Mouse (Mus musculus) monocyte, adult 5-6 weeks (primary cell): ENCODE measurements around the gene Erich6b. TPM values are rescaled to one million over a fixed set of nuclear protein-coding genes. Genes with fewer than 3 reads are reported as not detected.

Experiments
- ATAC-seq: fragments of 153-309, 156-312 bp; replicated peaks from 2 replicates; pipeline ENCODE4 v1.8.0; 2017; ENCODE audit warnings: mild to moderate bottlenecking; ENCODE audit not compliant: low TSS enrichment, insufficient number of reproducible peaks, severe bottlenecking, poor library complexity, low FRiP score
- total RNA-seq: library from RNA; stranded (forward); fragments of 200-1000, 200-491, 200-594 nt; gene quantifications from 3 replicates; pipeline ENCODE4 v1.2.3, GENCODE M21; 2017

The Erich6b gene
- total RNA-seq = not detected in 3 replicates

DNA sequence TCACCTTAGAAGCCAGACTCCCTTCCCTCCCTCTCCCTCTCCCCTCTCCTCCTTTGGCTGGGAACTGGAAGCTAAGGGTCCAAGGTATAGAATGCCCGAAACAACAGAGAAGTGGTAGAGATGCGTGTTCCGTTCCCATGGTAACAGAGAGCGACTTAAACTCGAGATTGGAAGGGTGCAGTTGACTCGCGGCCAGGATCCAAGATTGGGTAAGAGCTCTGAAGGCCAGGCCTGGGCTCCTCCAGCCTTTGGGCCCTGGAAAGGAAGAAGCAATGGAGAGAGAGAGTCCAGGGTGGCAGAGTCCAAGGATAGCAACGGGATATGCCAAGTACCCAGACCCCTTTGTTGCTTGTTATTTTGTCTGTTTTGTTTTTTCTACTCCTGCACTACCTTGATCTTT is at the start of gene Erich6b:
Gene Erich6b, plus strand, starts transcription at position 180 of the 400 bp plus-strand sequence.
- ATAC-seq = no peak

DNA sequence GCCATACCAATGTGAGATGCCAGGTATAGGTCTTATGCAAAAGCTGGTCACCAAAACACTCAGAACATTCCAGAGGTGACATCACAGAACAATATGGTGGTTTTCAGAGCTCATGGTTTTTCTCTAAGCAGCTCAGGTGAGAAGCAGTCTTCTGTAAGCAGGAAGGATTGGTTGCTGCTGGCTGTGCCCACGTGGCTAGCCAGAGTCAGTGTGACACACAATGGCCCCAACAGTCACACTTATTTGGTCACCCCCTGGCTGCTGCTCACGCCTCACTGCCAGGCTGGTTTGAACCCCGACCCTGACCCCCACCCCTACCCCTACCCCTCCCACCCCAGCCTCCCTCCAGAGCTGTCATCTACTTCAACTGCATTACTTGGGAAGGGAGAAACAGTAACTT is 49.1 kb upstream of the Erich6b start, which contains the start of gene Spert:
Gene Spert, minus strand, starts transcription at position 139 of the 400 bp plus-strand sequence.
- ATAC-seq = no peak

DNA sequence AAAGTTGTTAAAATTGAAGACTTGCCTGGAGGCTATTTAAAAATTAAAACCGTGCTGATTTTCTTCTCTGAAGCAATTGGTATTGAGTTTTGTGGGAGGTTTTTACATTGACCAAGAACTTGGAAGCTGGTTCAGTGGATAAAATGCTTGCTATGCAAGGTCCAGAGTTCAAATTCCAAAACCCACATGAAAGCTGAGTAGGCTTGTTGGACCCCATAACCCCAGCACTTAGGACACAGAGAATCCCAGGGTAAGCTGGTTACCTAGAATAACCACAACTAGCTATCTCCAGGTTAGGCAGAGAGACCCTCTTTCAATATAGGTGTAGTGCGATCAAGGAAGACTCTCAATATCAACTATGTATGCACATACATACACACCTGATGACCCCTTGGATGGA is 32.9 kb upstream of the Erich6b start:
- no peak for ATAC-seq

DNA sequence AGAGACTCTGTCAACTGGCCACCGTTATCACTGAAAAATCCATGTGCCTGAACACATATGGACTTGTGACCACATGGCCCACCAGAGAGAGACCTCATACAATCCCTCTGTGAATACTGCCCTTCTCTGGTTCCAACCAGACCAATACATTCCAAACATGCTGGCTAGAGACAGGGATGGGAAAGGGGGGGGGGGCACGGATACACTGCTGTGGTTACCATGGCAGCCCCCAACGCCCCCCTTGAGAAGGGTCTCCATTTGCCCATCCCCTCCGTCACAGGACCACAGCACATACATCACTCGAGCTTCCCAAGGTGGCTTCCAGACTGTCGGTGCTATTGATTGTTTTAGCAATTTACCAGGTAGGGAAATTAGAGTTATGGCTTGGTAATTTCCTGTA is 25.7 kb upstream of the Erich6b start:
- no peak for ATAC-seq

DNA sequence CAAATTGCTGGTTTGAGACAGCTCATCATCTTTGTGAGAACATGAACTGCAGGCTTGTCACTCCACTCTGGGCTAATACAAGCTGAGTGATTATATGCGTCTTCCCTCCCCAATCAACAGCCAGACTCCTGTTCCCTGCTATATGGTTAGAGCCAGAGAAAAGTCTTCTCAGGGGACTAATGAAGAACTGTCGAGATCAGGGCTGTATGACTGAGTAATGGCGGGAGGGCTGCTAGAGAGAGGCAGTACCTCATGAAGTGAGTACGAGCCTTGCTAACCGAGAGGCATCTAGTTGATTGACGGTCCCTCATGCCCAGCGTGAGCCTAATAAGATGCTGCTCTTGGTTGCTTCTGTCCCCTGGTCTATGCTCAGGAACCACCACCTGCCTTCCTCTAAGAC is 19.1 kb upstream of the Erich6b start:
- ATAC-seq = no peak

DNA sequence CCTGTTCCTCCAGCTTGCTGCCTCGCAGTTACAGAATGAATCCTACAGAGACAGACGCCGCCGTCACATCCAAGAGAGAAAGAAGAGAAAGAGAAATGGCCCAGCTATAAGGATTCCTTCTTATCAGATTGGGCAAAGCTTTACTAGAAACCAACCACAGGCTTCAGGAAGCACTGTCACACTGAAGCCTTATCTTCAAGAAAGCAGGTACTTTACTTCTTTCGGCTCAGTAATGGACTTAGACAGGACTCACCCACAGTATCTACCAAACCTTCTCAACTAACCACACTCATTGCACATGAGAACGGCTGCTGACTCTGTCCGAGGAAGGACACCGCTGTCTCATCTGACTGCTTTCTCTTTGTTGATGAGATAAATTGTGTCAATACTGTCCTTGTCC is 13.2 kb upstream of the Erich6b start:
- ATAC-seq = no peak

DNA sequence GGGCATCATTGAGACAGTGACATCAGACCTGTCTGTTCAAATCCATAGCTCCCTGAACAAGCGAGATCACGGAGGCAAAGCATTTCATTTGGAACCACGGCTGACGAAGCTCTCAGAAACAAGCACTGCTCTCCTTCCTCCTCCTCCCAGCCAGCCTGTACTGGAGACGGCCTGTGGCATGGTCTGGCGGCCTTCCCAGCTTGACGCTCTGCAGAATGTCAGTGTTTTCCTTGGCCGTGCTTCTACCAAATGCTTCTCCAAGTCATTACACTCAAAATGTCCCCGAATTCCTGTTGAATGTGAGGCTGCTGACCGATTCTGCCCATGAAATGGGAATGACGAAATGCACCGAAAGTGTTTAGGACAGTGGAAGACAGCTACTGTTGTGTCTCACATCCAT is 6.7 kb upstream of the Erich6b start:
- no peak for ATAC-seq

DNA sequence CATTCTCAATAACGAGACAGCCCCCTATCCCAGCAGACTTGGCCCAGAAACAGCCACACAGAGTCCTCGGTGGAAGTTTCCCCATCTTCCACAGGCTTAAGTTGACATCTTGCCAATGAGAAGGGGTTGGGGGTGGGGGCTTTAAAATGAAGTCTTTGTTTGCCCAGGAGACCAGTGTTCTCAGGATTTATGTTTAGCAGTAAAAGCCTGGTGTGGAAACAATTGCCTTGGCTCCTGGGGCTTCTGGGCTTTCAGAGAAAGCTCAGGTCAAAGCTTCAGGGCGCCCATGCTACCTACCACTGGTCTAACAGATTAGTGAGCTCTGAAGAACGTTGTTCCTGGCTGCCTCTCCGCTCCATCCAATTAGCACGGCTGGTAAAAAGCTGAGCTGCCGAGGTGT is 6.0 kb upstream of the Erich6b start:
- ATAC-seq = no peak

DNA sequence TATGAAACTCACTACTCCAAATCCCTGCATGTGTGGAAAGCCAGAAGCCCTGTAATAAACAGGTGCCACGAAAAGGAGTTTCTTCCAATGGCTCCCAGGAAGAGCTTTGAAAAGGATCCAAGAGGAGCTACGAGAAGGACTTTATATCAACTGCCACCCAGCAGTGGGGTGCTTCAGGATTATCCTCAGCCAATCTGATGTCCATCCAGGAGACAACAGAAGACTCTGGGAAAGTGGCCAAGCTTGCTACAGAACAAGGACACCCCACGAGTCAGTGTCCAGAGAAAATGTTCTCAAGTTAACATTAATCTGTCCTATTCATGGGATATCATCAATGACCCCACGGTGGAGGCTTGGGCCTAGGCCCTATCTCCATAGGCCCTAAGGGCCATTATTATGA is 4.4 kb upstream of the Erich6b start:
- ATAC-seq = no peak

DNA sequence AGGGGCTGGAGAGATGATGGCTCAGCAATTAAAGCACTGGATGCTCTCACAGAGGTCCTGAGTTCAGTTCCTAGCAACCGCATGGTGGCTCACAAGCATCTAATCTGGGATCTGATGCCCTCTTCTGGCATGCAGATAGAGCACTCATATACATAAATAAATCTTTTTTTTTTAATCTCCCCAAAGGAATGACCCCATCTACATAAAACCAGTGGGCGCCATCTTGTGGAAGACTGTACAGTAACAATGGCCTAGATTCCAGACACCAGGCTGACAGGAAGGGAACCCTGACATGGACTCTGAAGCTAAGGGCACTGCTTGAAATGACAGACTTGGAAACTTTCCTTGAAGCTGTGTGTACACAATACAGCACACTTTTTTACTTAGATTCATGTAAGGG is 1.2 kb upstream of the Erich6b start:
- no peak for ATAC-seq

DNA sequence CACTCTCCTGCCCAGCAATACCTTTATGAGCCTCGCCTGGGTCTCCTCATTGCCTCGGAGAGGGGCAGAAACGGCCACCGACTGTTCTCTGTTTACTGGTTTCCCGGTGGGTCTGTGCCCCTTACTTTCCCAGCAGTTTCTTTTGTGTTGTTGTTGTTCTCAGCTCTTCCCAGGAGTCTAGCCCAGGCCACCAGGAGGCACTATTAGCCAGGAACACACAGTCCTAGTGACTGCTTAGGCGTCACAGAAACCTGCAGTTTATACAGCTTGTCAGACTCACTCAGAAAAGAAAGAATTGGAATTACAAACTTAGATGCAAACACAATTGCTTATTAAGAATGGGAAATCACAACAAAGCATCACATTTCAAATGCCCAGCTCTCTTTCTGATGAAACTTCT is 690 bp upstream of the Erich6b start:
- ATAC-seq = no peak

DNA sequence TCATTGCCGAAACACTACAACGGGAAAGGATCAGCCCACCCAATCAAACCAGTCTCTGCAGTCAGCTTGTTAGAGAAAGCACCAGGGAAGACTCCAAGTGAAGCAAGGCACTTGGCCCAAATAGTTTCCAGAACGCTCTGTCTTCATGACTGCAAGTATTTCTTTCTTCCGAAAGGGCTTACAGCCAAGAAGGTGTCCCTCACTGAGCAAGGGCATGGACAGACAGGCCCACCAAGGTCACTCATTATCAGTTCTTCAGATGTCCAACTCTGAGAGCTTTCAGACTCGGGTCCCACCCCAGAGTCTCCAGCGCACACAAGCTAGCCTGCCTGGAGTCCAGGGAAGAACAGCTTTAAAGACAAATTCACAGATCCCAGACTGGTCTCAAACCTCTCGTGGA is 3.4 kb downstream of the Erich6b start:
- no peak for ATAC-seq

DNA sequence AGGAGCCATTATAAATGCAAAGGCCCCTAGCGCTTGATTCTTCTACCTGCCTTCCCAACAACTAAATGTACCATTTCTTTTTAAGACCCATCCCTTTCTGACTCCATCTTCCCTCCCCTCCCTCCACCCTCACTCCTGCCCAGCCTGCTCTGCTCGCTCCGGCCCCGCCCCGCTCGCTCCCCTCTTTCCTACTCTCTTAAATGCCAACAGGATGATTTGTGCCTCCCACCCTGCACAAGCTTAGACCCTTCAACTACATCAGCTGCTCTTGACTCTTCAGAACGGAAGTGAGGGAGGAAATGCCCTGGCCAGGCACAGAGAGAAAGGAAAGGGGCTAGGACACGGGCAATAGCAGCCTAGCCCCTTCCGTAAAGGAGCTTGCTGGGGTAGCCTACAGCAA is 4.0 kb downstream of the Erich6b start:
- no peak for ATAC-seq

DNA sequence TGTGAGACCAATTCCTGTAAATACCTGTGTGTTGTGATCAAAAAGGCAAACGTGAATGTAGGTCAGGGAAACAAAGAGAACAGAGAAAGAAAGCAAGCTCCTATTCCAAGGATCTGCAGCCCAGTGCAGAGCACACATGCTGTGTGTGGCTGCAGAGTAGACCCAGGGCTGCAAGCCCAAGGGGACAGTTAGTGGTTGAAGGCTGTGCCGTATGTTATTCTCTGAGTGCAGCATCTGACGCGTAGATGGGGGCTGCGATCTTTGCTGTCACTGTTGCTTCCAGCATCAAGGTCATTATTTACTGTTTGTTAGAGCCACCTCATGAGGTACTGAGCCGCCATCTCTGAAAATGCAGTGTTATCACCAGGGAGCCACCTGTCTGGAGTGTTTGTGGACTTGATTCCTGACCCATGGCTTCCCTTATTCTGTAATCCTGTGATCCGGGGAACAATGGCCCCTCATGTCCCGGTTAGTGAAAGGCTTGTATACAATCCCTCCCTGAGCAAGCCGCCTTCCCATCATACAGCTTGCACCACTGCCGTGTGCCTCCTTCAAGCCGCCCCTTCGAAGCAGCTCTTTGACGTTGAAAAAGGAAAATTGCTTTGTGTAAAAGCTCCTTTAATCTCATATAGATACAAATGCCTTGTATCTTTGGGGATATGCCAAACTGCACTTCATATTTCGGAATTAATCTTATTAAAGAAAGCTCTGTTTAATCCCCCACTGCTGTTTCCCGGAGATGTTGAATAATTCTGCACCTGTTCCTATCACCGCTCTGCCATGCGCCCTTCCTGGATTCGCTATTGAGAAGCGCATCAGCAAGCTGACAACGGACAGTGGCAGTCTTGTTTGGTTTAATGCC is 5.1 kb downstream of the Erich6b start:
- ATAC-seq = no peak

DNA sequence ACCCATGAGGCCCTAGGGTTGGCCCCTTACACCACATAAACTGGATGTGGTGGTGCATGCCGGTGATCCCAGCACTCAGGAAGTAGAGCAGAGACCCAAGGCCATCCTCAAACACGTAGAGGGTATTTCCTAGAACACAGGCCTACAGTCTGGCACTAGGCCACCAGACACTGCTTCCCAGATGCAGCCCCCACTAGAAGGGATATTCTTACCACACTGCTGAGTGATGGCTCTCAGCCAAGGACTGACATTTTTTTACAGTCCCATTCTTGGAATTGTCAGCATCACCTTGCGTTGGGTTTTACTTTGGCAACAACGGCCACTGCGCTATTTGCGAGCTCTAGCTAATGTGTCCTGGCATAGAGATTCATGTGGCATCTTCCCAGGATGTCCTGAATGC is 18.9 kb downstream of the Erich6b start:
- ATAC-seq = no peak

DNA sequence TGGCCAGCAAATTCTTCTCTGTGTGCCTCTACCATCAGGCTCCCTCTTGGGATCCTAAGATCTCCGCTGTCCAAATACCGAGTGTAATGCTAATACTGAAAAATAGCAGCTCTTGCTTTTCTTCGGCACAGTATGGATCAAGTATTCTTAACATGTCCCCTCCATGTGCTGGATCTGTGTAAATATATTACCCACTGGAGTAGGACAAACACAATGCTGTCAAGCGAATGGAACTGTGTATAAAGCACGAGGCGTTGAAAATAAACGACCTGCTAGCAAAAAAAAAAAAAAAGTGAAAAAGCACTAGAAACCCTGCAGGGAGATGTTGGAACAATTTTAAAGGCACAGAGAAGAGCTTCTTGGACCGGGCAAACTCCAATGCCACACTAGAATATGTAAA is 19.5 kb downstream of the Erich6b start:
- ATAC-seq = no peak

DNA sequence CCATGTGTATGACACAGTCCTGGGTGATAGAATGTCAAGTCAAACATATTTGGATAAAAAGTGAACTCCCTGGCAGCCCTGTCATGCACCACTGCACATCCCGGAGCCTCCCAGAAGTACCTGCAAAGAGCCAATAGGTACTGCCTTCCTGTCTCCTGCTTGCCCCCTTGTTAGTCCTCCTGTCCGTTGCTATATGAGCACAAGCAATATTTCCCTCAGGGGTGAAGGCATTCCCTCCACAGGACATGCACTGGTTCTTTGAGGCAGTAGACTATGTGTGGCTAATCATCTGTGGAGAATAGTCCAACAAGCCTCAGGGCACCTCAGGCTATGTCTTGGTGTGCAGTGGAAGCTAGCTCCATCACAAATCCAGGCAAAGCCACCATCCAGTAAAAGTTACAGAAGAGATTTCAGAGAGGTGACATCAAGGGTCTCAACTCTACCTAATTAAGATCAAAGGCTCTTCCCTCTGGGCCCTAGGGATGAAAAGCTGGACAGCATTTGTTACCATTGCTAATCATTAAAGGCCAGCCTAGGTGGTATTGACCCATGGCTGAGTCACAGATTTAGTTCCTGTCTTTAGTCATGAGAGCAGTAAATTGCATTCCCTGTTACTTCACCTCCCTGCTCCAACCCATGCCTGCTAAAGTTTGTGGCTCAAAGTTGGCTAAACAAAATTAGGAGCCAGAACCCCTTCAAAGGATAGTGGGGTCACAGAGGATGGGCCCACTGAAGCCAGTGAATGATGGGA is 23.5 kb downstream of the Erich6b start:
- ATAC-seq = no peak

DNA sequence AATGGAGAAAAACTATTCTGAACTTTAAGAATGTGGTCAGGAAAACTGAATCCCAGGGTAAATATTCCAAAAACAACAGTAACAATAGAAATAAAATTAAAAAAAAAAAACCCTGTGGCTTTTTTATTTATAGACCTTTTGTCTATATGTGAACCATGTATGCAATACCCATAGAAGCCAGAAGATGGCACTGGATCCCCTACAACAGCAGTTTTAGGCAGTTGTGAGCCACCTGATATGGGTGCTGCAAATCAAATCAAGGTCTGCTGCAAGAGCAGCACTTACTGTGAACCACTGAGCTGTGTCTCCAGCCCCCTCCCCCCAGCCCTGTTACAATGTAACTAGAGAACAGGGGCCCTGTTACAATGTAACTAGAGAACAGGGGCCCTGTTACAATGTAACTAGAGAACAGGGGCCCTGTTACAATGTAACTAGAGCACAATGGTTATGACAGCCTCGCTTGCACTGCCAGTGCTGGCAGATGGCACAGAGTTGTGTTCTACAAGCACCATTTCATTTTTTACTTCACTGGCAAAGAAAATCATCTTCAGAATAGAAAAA is 27.1 kb downstream of the Erich6b start:
- ATAC-seq = no peak

DNA sequence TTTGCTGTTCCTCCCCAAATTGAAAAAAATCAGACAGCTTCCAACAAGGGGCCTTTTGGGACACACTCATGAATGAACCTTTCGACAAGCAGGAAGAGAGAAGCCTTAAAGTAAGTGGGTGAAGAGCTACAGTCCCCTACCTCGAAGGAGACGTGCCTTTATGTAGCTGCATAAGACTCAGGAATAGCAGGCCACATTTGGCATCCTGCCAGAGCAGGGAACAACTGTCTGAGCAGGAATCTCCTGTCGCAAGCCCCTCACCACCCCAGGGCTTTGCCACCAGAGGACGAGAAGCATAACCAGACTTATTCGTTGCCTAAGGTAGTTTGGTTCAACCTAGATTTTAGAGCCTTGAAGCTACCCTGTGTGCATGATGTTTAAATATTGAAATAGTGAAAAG is 34.3 kb downstream of the Erich6b start:
- no peak for ATAC-seq

DNA sequence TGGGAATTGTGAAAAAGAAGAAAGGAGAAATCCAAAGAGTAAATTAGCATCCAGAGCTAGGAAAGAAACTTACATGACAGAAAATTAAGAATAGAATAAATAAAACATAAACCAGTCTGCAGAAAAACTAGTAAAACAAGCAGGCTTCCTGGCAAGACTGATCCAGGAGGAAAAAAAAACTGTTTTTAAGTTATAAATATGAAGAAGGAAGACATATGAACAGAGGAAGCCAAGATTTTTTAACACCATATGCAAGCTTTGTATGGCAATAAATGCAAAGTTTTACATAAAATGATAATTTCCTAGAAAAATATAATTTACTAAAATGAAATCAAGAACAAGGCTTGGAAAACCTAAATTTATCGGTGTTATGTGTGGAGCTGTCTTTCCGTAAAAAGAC is 48.4 kb downstream of the Erich6b start:
- ATAC-seq = no peak
